Mouse (Mus musculus) gastrocnemius, adult 2 months (tissue): ENCODE results near the gene Olfr824. TPM values are rescaled to one million over a fixed set of nuclear protein-coding genes. Genes with fewer than 3 reads are reported as not detected.
"Not testable (repeated sequence)": the region's sequence is repeated elsewhere in the genome, so short reads cannot be mapped to it uniquely, and the experiment has no call there.

Experiments used
- DNase-seq: peaks from one replicate; pipeline ENCODE4 v3.0.0; 2022
- H3K27ac ChIP-seq: fragments of 200-600 bp; 2 replicates; pipeline ENCODE4 v1.8.1; 2022; ENCODE audit warnings: mild to moderate bottlenecking
- H3K4me3 ChIP-seq: fragments of 200-600 bp; 2 replicates; pipeline ENCODE4 v1.8.1; 2022; ENCODE audit warnings: mild to moderate bottlenecking, moderate library complexity
- CTCF ChIP-seq: fragments of 200-600 bp; IDR thresholded peaks from 2 replicates; pipeline ENCODE4 v1.8.1; 2022; ENCODE audit warnings: antibody characterized with exemption, mild to moderate bottlenecking, moderate library complexity
- intact Hi-C: fragments of 180-260 bp; cut with DNase I; formaldehyde crosslinking; loops from one replicate; pipeline ENCODE4 v1.15.1; 2025
- long read RNA-seq, 2 experiments: library from polyadenylated mRNA; stranded (forward); transcript quantifications; one replicate each; pipeline ENCODE4 v2.0.0; 2021
- total RNA-seq, 2 experiments: library from RNA; stranded (reverse); gene quantifications; 2 replicates each; pipeline ENCODE4 v1.2.3; 2021

The Olfr824 gene
- not detected for total RNA-seq
- long read RNA-seq, experiment 1, result 0 reads
- long read RNA-seq, experiment 2, result 0 reads

GRCm38 (mm10) chr10:130129900-130130299 lies at the start of gene Olfr824:
Olfr824 (minus strand) TSS chr10:130130000.
- H3K4me3 ChIP-seq, H3K27ac ChIP-seq, intact Hi-C loops, DNase-seq: not testable (repeated sequence)

DNA sequence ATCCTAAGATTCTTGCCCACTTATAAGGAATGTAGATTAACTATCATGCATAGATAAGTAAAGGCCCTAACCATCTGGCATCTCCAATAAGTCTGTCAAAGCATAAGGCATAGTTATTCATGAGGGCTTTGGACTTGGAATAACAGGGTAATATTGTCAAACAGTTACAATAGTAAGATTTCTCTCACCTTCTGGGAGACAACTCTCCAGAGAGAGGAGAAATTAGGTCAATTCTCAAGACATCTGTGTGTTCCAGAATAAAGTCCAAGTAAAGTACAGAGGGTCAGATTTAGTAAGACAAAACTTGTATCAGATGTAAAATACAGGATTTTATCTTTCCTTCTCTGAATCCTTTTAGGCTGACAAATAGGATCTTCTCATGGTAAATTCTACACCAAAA lies 36.9 kb upstream of the Olfr824 start, which contains the start of gene Olfr825:
TSS of gene Olfr825 (minus strand) at position 101 of the 400 bp plus-strand sequence.
- TF ChIP-seq CTCF, result no peak
- Histone ChIP-seq H3K27ac (no peak within 1 kb of the TSS), H3K4me3 (no peak within 1 kb of the TSS)
- DNase-seq, result no peak
- intact Hi-C loops, result no loop called here

DNA sequence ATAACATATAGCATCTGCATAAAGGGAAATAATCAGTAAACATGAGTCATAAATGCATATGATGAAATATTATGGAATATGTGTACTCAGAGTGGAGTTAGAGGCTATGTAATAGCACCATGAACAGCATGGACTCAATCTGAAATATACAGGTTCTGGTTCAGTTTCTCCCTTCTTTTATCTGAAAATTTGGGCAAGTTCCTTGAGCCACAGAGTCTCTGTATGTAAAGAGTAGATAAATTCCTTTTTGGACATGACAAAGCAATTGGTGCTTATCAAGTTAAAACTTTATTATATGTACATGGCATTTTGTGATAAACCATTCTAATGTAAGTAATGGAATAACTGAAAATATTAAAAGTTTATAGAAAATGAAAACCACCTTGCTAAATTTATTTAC lies 35.4 kb upstream of the Olfr824 start:
- DNase-seq, result no peak
- no peak overlapping the region for H3K4me3 ChIP-seq
- no peak for TF ChIP-seq CTCF
- H3K27ac ChIP-seq, result no peak overlapping the region
- intact Hi-C loops, result no loop called here

- TF ChIP-seq CTCF, result no peak
- intact Hi-C loops, result no loop called here
- H3K4me3 ChIP-seq, result no peak overlapping the region
- no peak overlapping the region for H3K27ac ChIP-seq
- DNase-seq, result no peak
Measured at GRCm38 (mm10) chr10:130144121-130144520, 14.3 kb upstream of the Olfr824 start.

DNA sequence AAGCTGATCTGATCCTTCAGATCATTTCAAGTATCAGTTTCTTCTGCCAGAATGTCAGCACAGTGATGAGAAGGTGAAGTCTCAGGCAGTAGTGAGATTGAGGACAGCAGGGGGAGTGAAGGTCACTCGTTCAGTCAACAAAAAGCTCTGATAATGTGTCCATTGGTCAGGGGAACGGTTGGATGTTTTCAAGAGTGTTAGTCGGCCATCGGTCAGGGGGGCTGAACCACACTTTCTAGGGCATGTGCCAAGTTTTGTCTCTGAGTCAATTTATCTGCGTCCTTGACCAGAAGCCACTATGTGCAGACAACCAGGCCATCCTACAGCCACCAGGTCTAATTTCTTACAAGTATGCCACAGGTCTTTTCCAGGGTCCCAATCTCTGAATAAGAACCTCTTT lies 12.7 kb upstream of the Olfr824 start:
- DNase-seq, H3K27ac ChIP-seq, H3K4me3 ChIP-seq, intact Hi-C loops: not testable (repeated sequence)

- Histone ChIP-seq H3K27ac (no peak overlapping the region), H3K4me3 (no peak overlapping the region)
- TF ChIP-seq CTCF, result no peak
- intact Hi-C loops, result no loop called here
- no peak for DNase-seq
Measured at GRCm38 (mm10) chr10:130134811-130135210, 5.0 kb upstream of the Olfr824 start.

- H3K4me3 ChIP-seq, DNase-seq, H3K27ac ChIP-seq, intact Hi-C loops: not testable (repeated sequence)
Measured at GRCm38 (mm10) chr10:130116045-130116444, 13.8 kb downstream of the Olfr824 start.

DNA sequence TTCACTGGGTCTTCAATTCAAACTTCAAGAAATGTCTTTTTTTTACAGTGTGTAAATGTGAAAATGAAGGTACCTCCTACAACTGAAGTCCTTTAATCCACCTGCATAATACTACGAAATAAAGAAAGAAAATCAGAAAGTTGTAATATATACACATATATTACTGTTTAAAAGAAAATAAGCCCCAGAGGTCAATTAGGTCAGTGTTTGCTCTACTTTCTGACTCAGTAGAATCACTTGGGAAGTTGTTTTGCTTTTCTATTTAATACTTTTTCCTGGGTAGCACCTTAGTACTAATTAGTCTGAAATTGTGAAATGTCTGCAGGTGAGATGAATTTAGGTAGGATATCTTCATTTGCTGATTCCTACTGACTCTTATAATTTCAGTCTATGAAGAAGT lies 14.5 kb downstream of the Olfr824 start, which contains the start of gene Olfr823:
TSS of gene Olfr823 (minus strand) at position 101 of the 400 bp plus-strand sequence.
- H3K4me3 ChIP-seq, intact Hi-C loops, DNase-seq, H3K27ac ChIP-seq: not testable (repeated sequence)

DNA sequence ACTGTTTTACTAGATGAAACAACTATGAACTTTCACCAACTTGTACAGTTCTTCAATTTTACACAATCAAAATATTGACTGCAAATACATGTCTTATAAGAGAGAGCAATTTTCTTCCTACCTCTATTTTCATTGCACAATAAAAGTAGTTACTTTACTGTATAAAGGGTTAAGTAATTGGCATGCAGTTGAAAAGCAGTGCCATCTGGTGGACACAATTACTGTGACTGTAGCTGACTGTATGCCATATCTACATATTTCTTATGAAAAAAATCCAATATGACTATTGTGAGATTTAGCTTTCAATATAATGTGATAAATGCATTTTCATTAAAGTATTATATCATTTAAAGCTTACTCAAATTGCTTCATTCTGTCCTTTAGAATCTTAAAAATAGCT lies 33.7 kb downstream of the Olfr824 start:
- intact Hi-C loops, result no loop called here
- H3K4me3 ChIP-seq, result no peak overlapping the region
- no peak for TF ChIP-seq CTCF
- H3K27ac ChIP-seq, result no peak overlapping the region
- DNase-seq, result no peak

DNA sequence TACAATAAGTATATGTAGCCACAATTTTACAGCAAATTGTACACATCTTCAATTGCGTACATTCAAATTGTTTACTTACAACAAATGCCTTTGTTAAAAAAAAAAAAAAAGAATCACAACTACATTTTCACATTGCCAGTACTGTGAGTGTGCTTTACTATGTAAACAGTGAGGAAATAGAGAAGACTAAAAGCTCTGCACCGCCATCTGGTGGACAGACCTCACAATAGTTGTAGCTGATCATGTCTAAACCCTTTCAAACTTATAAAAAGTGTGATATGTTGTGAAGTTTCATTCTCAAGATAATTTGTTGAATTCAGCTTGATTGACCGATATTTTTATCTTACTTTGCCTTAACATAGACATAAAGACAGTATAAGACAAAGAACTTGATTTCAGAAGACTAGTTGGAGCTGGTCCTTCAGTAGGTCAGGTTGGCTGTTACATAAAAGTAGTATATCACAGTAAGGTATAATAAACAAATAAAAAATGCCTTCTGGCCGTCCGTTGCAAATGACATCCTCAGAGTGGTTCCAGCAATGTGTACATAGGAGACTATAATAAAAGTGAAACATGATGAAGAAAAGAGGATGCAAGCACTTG lies 36.9 kb downstream of the Olfr824 start:
- Histone ChIP-seq H3K4me3 (no peak overlapping the region), H3K27ac (no peak overlapping the region)
- peak; percentile 19 for DNase-seq
- peak; percentile 41 for TF ChIP-seq CTCF
- intact Hi-C loops, result no loop called here

Other genes starting within 250 kb of the Olfr824 start
- not detected for gene Olfr815, start 224.1 kb downstream of the Olfr824 start, total RNA-seq
- not detected for gene Olfr816, start 214.4 kb downstream of the Olfr824 start, total RNA-seq
- gene Olfr818, start 180.9 kb downstream of the Olfr824 start, total RNA-seq, result not detected
- not detected for gene Olfr819, start 162.7 kb downstream of the Olfr824 start, total RNA-seq
- not detected for gene Olfr247, start 153.9 kb downstream of the Olfr824 start, total RNA-seq
- gene Gm10310, start 144.9 kb downstream of the Olfr824 start, total RNA-seq, result not detected
- gene Olfr820, start 117.4 kb downstream of the Olfr824 start, total RNA-seq, result not detected
- not detected for gene Olfr821, start 99.7 kb downstream of the Olfr824 start, total RNA-seq
- not detected for gene Olfr822, start 58.8 kb downstream of the Olfr824 start, total RNA-seq
- gene Olfr823, start 14.6 kb downstream of the Olfr824 start, total RNA-seq, result not detected
- not detected for gene Olfr825, start 36.8 kb upstream of the Olfr824 start, total RNA-seq
- not detected for gene Olfr826, start 54.2 kb upstream of the Olfr824 start, total RNA-seq
- gene Olfr827, start 84.4 kb upstream of the Olfr824 start, total RNA-seq, result not detected
- gene Neurod4, start 150.2 kb upstream of the Olfr824 start, total RNA-seq, result not detected
- gene Tespa1, start 192.9 kb upstream of the Olfr824 start, total RNA-seq, result under 1 TPM; 0.28 to 0.59 TPM